Mouse (Mus musculus) frontal cortex, postnatal 10 days (tissue): ENCODE results near the gene Tmpo.
"Not testable (repeated sequence)": the region's sequence is repeated elsewhere in the genome, so short reads cannot be mapped to it uniquely, and the experiment has no call there.

Experiments used
- DNase-seq, 2 experiments: peaks; one replicate each; pipeline ENCODE4 v3.0.0; 2022; ENCODE audit warnings: low spot score in 2 of 2, mixed read lengths in 1 of 2

The Tmpo gene

DNA sequence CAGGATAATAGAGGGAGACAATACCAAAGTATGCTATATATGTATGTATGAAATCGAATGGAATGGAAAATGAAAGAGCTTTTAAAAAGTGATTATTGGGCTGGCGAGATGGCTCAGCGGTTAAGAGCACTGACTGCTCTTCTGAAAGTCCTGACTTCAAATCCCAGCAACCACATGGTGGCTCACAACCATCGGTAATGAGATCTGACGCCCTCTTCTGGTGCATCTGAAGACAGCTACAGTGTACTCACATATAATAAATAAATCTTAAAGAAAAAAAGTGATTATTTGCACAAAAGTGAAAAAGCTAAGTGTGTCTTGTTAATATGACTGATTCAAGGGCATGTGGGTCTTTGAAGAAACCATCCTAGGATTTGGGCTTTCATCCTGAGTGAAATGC lies 3.8 kb upstream of the Tmpo start:
- not testable (repeated sequence) for DNase-seq

- DNase-seq, result no peak
Observed at GRCm38 (mm10) chr10:91183316-91183715, 2.2 kb upstream of the Tmpo start.

DNA sequence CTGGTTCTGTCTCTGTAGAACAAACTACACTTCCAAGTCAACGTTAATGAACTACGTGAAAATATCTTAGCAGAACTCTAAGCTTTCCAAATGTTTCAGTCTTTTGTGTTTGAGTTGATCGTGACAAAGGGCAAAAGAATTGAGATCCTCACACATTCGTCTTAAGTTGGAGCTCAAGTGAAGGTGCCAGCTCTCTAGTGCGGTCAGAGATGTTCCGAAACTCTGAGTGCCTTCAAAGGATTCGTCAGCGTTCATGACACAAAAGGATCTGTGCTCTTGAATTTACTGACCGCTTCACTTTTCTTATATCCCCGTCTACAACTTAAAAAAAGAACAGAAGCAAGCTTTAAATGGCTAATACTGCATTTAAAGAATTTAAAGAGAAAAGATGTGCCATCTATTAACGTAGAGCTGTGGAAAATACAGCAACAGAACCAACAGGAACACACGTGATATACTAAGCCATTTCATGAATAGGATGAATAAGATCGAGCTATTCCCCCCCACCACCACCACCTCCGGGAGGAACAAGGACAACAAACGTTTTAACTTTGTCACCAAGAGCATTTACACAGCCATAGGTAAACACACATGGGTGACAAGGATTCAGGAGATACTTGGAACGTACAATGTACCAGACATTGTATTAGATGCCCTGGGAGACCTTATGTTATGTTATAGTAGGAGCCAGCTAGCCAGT lies 1.3 kb upstream of the Tmpo start:
- no peak for DNase-seq

DNA sequence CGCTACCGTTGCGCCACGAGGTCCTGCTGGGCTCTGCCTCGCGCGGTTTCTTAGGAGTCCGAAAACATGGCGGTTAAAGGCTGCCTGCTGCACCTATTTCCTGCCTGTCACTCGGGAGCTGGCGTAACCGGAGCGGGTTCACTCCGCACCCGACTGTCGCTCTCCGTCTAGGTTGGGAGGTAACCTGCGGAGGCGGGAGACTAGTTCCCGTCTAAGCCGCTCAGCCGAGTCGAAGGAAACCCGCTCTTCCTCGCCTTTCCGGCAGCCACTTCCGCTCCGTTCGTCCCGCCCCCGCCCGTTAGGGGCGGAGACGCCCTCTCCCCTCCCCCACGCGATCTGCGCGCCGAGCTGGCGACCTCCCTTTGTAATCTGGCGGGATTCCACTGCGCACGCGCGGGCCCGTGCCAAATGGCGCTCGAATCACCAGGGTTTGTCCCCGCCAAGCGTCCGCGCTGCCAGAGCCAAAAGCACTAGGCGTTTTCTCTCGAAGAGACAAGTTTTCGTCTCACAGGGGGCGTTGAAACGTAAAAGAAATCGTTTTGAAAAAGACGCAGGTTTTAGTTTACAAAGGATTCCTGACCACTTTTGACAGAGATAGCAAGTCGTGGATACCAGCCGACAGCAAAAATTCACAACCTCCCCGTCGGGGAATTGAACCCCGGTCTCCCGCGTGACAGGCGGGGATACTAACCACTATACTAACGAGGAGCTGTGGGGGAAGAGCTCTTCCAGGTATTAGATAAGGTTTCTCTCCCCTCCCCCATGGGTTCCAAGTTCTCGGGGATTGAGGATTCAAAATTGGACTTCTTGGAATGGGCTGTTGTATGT lies 560 bp upstream of the Tmpo start:
- DNase-seq, result peak; percentile 96 to 99

- no peak for DNase-seq
Observed at GRCm38 (mm10) chr10:91180301-91180700, 814 bp downstream of the Tmpo start.

- DNase-seq, result no peak
Observed at GRCm38 (mm10) chr10:91179834-91180233, 1.3 kb downstream of the Tmpo start.

DNA sequence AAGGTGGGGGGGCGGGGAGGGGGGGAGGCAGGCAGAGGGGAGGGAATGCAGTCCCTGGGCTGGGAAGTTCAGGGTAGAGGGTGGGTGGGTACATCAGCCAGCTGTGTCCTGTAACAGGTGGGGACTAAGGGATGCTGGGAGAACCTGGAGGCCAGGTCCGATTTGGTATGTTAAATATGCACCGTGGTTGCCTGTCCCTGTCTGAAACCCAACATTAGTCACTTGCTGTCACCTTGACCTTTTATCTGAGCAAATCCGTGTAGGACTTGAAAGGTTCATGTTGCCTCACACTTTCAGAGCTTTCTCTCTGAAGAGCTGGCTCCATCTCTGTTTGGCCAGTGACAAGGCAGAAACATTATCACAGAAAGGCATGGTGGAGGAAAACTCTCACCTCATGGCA lies 3.9 kb downstream of the Tmpo start:
- no peak for DNase-seq

DNA sequence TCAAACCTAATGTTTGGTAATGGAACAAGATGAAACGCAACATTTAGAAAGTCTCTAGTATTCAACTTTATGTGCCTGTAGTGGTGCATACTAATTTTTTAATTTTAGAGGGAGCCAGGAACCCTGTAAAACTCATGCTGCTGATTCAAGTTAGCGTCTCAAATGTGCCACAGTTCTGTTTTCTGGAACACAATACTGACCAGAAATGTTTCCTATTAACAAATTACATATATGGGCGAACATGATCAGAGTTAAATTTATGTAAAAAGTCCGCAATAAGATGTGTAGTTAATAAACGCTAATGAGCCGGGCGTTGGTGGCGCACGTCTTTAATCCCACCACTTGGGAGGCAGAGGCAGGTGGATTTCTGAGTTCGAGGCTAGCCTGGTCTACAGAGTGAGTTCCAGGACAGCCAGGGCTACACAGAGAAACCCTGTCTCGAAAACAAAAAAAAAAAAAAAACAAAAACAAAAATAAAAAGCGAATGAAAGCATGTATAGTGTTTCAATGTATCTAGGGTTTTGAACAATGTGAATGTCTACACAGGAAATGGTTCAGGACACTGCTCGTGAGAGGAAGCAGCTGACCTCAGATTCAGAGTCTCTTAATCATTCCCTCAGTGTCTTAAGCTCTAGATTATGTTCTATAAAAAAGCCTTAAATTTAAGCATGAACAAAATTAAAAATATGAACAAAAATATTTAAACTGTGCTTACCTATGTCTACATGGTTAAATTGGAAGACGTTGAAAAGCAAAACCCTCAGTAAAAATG lies 8.6 kb downstream of the Tmpo start:
- DNase-seq, result no peak

GRCm38 (mm10) chr10:91171455-91172328 lies 9.4 kb downstream of the Tmpo start:
- DNase-seq, result peak; percentile 85 to 93

DNA sequence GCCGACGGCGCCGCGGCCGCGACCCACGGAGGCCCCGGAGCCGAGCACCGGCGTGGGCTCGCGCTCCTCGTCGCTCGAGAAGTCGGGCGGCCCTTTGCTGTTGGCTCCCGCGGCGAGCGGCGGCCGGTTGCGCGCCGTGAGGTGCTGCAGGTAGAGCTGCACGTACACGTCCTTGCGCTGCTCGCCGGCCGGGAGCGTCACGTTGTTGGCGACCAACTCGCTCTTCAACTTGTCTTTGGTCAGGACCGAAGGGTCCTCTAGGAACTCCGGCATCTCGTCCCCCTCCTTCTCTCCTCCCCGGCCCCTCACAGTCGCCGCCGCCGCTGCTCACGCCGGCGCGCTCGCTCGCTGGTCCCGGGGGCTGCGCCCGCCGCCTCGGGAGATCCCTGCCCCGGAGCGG lies 10.1 kb downstream of the Tmpo start:
- peak in 1 of 2 experiments; percentile 36 for DNase-seq

- DNase-seq, result peak; percentile 68 to 81
Observed at GRCm38 (mm10) chr10:91170143-91170941, 10.8 kb downstream of the Tmpo start.

DNA sequence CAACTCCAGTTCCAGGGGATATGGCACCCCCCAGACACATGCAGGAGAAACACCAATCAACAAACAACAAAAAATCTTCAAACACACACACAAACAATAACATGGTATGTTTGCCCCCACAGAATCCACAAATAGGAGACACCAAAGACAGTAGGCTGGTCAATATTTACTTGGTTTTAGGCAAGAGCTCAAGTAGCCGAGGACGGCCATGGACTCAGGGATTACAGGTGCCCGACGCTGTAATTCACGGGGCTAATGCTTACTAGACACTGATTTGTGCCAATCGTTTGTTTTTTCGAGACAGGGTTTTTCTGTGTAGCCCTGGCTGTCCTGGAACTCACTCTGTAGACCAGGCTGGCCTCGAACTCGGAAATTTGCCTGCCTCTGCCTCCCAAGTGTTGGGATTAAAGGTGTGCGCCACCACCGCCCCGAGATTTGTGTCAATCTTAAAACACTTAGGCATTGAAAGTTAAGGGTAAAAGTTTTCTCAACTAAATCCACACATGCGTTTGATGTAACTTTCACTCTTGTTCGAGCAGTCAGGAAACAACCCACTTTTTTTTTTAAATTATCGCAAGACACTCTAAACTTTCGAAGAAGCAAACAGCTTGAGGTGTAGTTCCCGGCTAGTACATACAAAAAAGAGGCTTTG lies 11.6 kb downstream of the Tmpo start:
- DNase-seq, result no peak

- DNase-seq, result no peak
Observed at GRCm38 (mm10) chr10:91167352-91167751, 13.8 kb downstream of the Tmpo start.

DNA sequence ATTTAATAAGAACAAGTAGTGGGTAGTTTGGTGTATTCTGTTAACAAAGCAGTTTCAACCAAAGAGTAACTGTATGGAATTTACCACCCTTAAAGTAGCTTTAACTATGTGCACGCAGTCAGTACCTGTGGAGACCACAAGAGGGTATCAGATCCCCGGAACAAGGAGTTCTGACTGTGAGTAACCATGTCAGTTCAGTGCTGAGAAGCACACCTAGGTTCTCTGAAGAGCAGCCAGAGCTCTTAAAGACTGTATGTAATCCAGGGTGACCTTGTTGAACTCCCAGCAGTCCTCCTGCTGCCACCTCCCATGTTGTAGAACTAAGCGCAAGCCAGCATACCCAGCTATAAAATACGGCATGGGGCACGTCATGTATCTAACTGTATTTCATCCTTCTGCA lies 14.2 kb downstream of the Tmpo start:
- DNase-seq, result peak in 1 of 2 experiments; percentile 25

- no peak for DNase-seq
Observed at GRCm38 (mm10) chr10:91165850-91166249, 15.3 kb downstream of the Tmpo start.

GRCm38 (mm10) chr10:91164491-91164890 lies 16.6 kb downstream of the Tmpo start:
- DNase-seq, result no peak

GRCm38 (mm10) chr10:91162511-91163163 lies 18.5 kb downstream of the Tmpo start:
- no peak for DNase-seq

DNA sequence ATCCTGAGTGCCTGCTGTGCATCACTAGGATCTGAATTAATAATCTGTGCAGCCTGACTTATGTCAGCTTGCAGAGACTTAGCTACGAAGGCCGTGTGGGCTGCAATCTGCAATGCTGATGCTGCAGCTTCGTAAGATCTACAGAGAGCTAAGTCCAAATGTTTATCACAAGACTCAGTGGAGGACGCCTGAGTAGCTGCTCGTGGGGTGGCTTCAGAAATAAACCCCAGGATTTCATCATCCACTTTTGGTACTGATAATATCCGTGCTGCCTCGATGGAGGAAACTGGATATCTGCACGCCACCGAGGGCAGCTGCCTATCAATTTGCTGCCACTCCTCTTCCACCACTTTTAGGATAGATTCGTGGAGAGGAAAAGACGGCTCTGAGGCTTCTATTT lies 19.0 kb downstream of the Tmpo start:
- no peak for DNase-seq

DNA sequence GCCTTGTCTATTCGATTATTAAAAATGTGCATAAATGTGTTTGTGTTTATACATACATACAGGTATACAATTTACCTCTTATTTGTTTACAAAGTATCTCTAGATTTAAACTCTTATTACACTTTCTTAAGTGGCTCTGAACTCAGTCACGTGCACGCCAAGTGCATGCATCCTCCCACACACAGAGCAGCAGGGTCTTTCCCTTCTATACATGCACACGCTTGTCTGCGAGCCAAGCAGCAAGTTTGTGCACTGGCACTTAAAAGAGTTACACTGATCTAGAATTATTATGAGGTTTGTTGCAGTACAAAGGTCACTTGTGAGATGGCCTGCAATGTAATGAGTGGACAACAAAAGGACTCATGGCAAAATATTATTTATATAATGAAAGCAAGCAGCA lies 20.1 kb downstream of the Tmpo start:
- no peak for DNase-seq

DNA sequence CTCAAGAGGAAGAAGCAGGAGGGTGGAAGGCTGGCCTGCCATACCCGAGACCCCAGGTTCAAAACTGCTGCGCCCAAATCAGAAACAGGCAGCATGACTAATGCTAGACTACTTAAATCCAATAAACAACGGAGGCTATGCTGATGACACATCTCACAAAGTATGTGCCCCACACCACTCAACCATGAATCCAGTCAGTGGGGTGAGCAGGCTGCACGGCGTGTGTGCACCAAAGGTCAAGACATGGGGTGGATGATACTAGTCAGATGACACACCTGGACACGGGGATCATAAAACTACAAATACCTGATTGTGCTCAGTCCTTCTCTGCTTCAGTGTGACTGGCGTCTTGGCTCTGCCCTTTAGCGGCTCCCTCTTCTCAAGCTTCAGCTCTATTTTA lies 22.7 kb downstream of the Tmpo start:
- DNase-seq, result no peak
